Mouse (Mus musculus): ENCODE data around the gene Rimbp2.

- TF ChIP-seq CTCF (IDR thresholded peaks at IDR 0.05; ENCODE audit: low read depth, low read length) (no peak), POLR2A (IDR thresholded peaks at IDR 0.05; ENCODE audit: extremely low read depth, insufficient read depth, low read length) (no peak)
Measured at GRCm38 (mm10) chr5:128952291-128953195, 743 bp downstream of the Rimbp2 start.

Measured in liver, adult 2 months (tissue).